Mouse (Mus musculus): ENCODE measurements around the gene Slit3. TPM values are rescaled to one million over a fixed set of nuclear protein-coding genes. Genes with fewer than 3 reads are reported as not detected.

Slit3 gene
- total and polyA plus RNA-seq, 3 experiments, result not detected

DNA sequence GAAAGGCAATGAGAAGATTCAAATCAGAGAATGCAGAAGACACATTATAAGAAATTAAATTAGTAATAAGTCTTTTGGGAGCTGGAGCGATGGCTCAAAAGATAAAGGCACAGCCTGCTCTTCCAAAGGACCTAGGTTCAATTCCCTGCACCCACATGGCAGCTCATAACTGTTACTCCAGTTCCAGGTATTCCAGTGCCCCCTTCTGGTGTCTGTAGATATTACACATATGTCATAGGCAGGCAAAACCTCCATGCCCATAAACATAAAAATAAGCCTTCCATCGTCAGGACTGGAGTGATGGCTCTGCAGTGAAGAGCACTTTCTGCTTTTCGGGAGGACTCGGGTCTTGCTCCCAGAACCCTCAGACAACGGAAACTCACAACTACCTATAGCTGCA lies 583.9 kb downstream of the Slit3 start:
- Histone ChIP-seq H3K27ac (ENCODE audit: control insufficient read depth, low read depth, low read length) (no peak overlapping the region), H3K36me3 (ENCODE audit: control insufficient read depth in 1 of 2, insufficient read depth in 2 of 2, low read length in 2 of 2) (no peaks in the 10 kb centered on the region), H3K9ac (ENCODE audit: control insufficient read depth, low read depth, low read length, poor library complexity, severe bottlenecking) (no peak overlapping the region), H3K79me2 (ENCODE audit: control insufficient read depth, insufficient read depth, low read length, poor library complexity) (no peaks in the 10 kb centered on the region), H3K9me3 (replicated peaks; ENCODE audit: insufficient read depth, low read length) (no peaks in the 10 kb centered on the region), H3K27me3 (ENCODE audit: control insufficient read depth in 1 of 2, insufficient read depth in 2 of 2, low read length in 2 of 2) (no peaks in the 10 kb centered on the region), H3K4me1 (ENCODE audit: control insufficient read depth in 1 of 2, insufficient read depth in 2 of 2, low read length in 2 of 2) (no peaks in the 10 kb centered on the region), H3K4me3 (ENCODE audit: control insufficient read depth in 1 of 2, insufficient read depth in 1 of 2, low read depth in 2 of 2, low read length in 2 of 2) (no peak overlapping the region)
- TF ChIP-seq KAT2A (conservative IDR thresholded peaks at IDR 0.05; ENCODE audit: low read depth, low read length) (no peak), JUND (IDR thresholded peaks at IDR 0.05; ENCODE audit: low read depth, low read length) (no peak), CTCF (IDR thresholded peaks at IDR 0.05 in 2 of 3, conservative IDR thresholded peaks at IDR 0.05 in 1 of 3; ENCODE audit: control insufficient read depth in 1 of 3, insufficient read depth in 1 of 3, low read depth in 2 of 3, low read length in 3 of 3, poor library complexity in 1 of 3, severe bottlenecking in 1 of 3) (peak in 1 of 3 experiments; percentile 9; a peak in 1 of 6 replicates)
- DNase-seq (ENCODE audit: low read depth, low spot score), result no peak

- no peak overlapping the region for H3K27ac ChIP-seq (ENCODE audit: control insufficient read depth, low read depth, low read length)
- H3K79me2 ChIP-seq (ENCODE audit: control insufficient read depth, insufficient read depth, low read length, poor library complexity), result no peaks in the 10 kb centered on the region
- no peak for TF ChIP-seq MYB (IDR thresholded peaks at IDR 0.05; ENCODE audit: low read depth, low read length)
- no peak for TF ChIP-seq POLR2A (IDR thresholded peaks at IDR 0.05; ENCODE audit: control insufficient read depth in 1 of 2, insufficient read depth in 1 of 2, low read depth in 1 of 2, low read length in 2 of 2, poor library complexity in 1 of 2)
- TF ChIP-seq UBTF (IDR thresholded peaks at IDR 0.05; ENCODE audit: borderline replicate concordance, insufficient read depth, low read depth, low read length), result no peak
- no peak for TF ChIP-seq NELFE (IDR thresholded peaks at IDR 0.05; ENCODE audit: low read depth, low read length)
- no peaks in the 10 kb centered on the region for H3K4me1 ChIP-seq (ENCODE audit: control insufficient read depth in 1 of 2, insufficient read depth in 2 of 2, low read length in 2 of 2)
- no peaks in the 10 kb centered on the region for H3K9me3 ChIP-seq (replicated peaks; ENCODE audit: insufficient read depth, low read length)
- no peaks in the 10 kb centered on the region for H3K36me3 ChIP-seq (ENCODE audit: control insufficient read depth in 1 of 2, insufficient read depth in 2 of 2, low read length in 2 of 2)
- DNase-seq (ENCODE audit: low read depth, low spot score), result no peak
- no peak overlapping the region for H3K4me3 ChIP-seq (ENCODE audit: control insufficient read depth in 1 of 2, insufficient read depth in 1 of 2, low read depth in 2 of 2, low read length in 2 of 2)
- H3K27me3 ChIP-seq (ENCODE audit: control insufficient read depth in 1 of 2, insufficient read depth in 2 of 2, low read length in 2 of 2), result no peaks in the 10 kb centered on the region
- no peak overlapping the region for H3K9ac ChIP-seq (ENCODE audit: control insufficient read depth, low read depth, low read length, poor library complexity, severe bottlenecking)
These were observed 586.4 kb downstream of the Slit3 start for GRCm38 (mm10) chr11:35707431-35707830.

GRCm38 (mm10) chr11:35711314-35711713 lies 590.3 kb downstream of the Slit3 start:
- no peaks in the 10 kb centered on the region for H3K4me1 ChIP-seq (ENCODE audit: control insufficient read depth in 1 of 2, insufficient read depth in 2 of 2, low read length in 2 of 2)
- no peaks in the 10 kb centered on the region for H3K36me3 ChIP-seq (ENCODE audit: control insufficient read depth in 1 of 2, insufficient read depth in 2 of 2, low read length in 2 of 2)
- no peaks in the 10 kb centered on the region for H3K9me3 ChIP-seq (replicated peaks; ENCODE audit: insufficient read depth, low read length)
- no peaks in the 10 kb centered on the region for H3K27me3 ChIP-seq (ENCODE audit: control insufficient read depth in 1 of 2, insufficient read depth in 2 of 2, low read length in 2 of 2)
- H3K79me2 ChIP-seq (ENCODE audit: control insufficient read depth, insufficient read depth, low read length, poor library complexity), result no peaks in the 10 kb centered on the region
- no peak overlapping the region for H3K27ac ChIP-seq (ENCODE audit: control insufficient read depth, low read depth, low read length)
- TF ChIP-seq CHD2 (IDR thresholded peaks at IDR 0.05; ENCODE audit: low read length) (no peak), ZC3H11A (IDR thresholded peaks at IDR 0.05; ENCODE audit: low read depth, low read length) (no peak)
- H3K9ac ChIP-seq (ENCODE audit: control insufficient read depth, low read depth, low read length, poor library complexity, severe bottlenecking), result no peak overlapping the region
- DNase-seq (ENCODE audit: low read depth, low spot score), result no peak
- no peak overlapping the region for H3K4me3 ChIP-seq (ENCODE audit: control insufficient read depth in 1 of 2, insufficient read depth in 1 of 2, low read depth in 2 of 2, low read length in 2 of 2)

GRCm38 (mm10) chr11:35718881-35719280 lies 597.9 kb downstream of the Slit3 start:
- no peak overlapping the region for H3K4me3 ChIP-seq (ENCODE audit: control insufficient read depth in 1 of 2, insufficient read depth in 1 of 2, low read depth in 2 of 2, low read length in 2 of 2)
- no peaks in the 10 kb centered on the region for H3K27me3 ChIP-seq (ENCODE audit: control insufficient read depth in 1 of 2, insufficient read depth in 2 of 2, low read length in 2 of 2)
- no peaks in the 10 kb centered on the region for H3K4me1 ChIP-seq (ENCODE audit: control insufficient read depth in 1 of 2, insufficient read depth in 2 of 2, low read length in 2 of 2)
- no peaks in the 10 kb centered on the region for H3K79me2 ChIP-seq (ENCODE audit: control insufficient read depth, insufficient read depth, low read length, poor library complexity)
- DNase-seq (ENCODE audit: low read depth, low spot score), result no peak
- no peaks in the 10 kb centered on the region for H3K9me3 ChIP-seq (replicated peaks; ENCODE audit: insufficient read depth, low read length)
- no peaks in the 10 kb centered on the region for H3K36me3 ChIP-seq (ENCODE audit: control insufficient read depth in 1 of 2, insufficient read depth in 2 of 2, low read length in 2 of 2)
- H3K27ac ChIP-seq (ENCODE audit: control insufficient read depth, low read depth, low read length), result no peak overlapping the region
- no peak overlapping the region for H3K9ac ChIP-seq (ENCODE audit: control insufficient read depth, low read depth, low read length, poor library complexity, severe bottlenecking)
- no peak for TF ChIP-seq NRF1 (IDR thresholded peaks at IDR 0.05; ENCODE audit: insufficient read depth, low read depth, low read length, poor library complexity, severe bottlenecking)
- TF ChIP-seq POLR2A (IDR thresholded peaks at IDR 0.05; ENCODE audit: control insufficient read depth in 1 of 2, insufficient read depth in 1 of 2, low read depth in 1 of 2, low read length in 2 of 2, poor library complexity in 1 of 2), result no peak
- TF ChIP-seq CHD1 (IDR thresholded peaks at IDR 0.05; ENCODE audit: low read depth, low read length), result no peak
- TF ChIP-seq EP300 (IDR thresholded peaks at IDR 0.05; ENCODE audit: low read depth in 1 of 2, low read length in 2 of 2), result no peak
- TF ChIP-seq ZMIZ1 (IDR thresholded peaks at IDR 0.05; ENCODE audit: low read depth, low read length), result no peak
- no peak for TF ChIP-seq POLR2AphosphoS2 (IDR thresholded peaks at IDR 0.05; ENCODE audit: low read length)
- TF ChIP-seq RAD21 (IDR thresholded peaks at IDR 0.05; ENCODE audit: low read depth, low read length), result no peak
- TF ChIP-seq KAT2A (conservative IDR thresholded peaks at IDR 0.05; ENCODE audit: low read depth, low read length), result no peak
- TF ChIP-seq ZKSCAN1 (IDR thresholded peaks at IDR 0.05; ENCODE audit: low read depth, low read length), result no peak
- no peak for TF ChIP-seq USF2 (IDR thresholded peaks at IDR 0.05; ENCODE audit: borderline replicate concordance in 1 of 2, insufficient read depth in 1 of 2, low read depth in 1 of 2, low read length in 2 of 2)
- TF ChIP-seq MYB (IDR thresholded peaks at IDR 0.05; ENCODE audit: low read depth, low read length), result no peak
- TF ChIP-seq MXI1 (IDR thresholded peaks at IDR 0.05; ENCODE audit: low read depth, low read length), result no peak
- no peak for TF ChIP-seq ZNF384 (IDR thresholded peaks at IDR 0.05; ENCODE audit: low read depth, low read length)
- TF ChIP-seq CHD2 (IDR thresholded peaks at IDR 0.05; ENCODE audit: low read length), result no peak

Measured in MEL (cell line).